Mouse (Mus musculus) E14TG2a.4 (cell line): ENCODE measurements around the gene Cdk5.

Experiments used
- CTCF ChIP-seq: conservative IDR thresholded peaks from 2 replicates; pipeline ENCODE4 v1.5.1; 2014; ENCODE audit warnings: low read length
- POU5F1 ChIP-seq: IDR thresholded peaks from 2 replicates; pipeline ENCODE4 v1.6.1; 2014; ENCODE audit warnings: low read length, borderline replicate concordance

GRCm38 (mm10) chr5:24393392-24393997, 29.8 kb downstream of the Cdk5 start, which contains the start of gene Abcb8:
- no peak for TF ChIP-seq POU5F1
- peak; percentile 93 for TF ChIP-seq CTCF
